Mouse (Mus musculus): ENCODE measurements around the gene Smarcc1. TPM values are rescaled to one million over a fixed set of nuclear protein-coding genes. Genes with fewer than 3 reads are reported as not detected.

The Smarcc1 gene
- total and polyA plus RNA-seq, 3 experiments: 35.5 to 488 (median 79.0) TPM

- Histone ChIP-seq H3K9me3 (replicated peaks; ENCODE audit: insufficient read depth, low read length) (no peaks in the 10 kb centered on the region), H3K79me2 (ENCODE audit: control insufficient read depth, insufficient read depth, low read length, poor library complexity) (no peaks in the 10 kb centered on the region), H3K4me1 (ENCODE audit: control insufficient read depth in 1 of 2, insufficient read depth in 2 of 2, low read length in 2 of 2) (no peaks in the 10 kb centered on the region), H3K36me3 (ENCODE audit: control insufficient read depth in 1 of 2, insufficient read depth in 2 of 2, low read length in 2 of 2) (peaks cover 0 to 28% of the 10 kb centered on the region in 2 experiments; a peak in 2 of 4 replicates), H3K27ac (ENCODE audit: control insufficient read depth, low read depth, low read length) (no peak overlapping the region), H3K4me3 (ENCODE audit: control insufficient read depth in 1 of 2, insufficient read depth in 1 of 2, low read depth in 2 of 2, low read length in 2 of 2) (no peak overlapping the region), H3K27me3 (ENCODE audit: control insufficient read depth in 1 of 2, insufficient read depth in 2 of 2, low read length in 2 of 2) (no peaks in the 10 kb centered on the region), H3K9ac (ENCODE audit: control insufficient read depth, low read depth, low read length, poor library complexity, severe bottlenecking) (no peak overlapping the region)
- TF ChIP-seq BHLHE40 (IDR thresholded peaks at IDR 0.05; ENCODE audit: borderline replicate concordance, low read depth, low read length) (no peak), NRF1 (IDR thresholded peaks at IDR 0.05; ENCODE audit: insufficient read depth, low read depth, low read length, poor library complexity, severe bottlenecking) (no peak), HCFC1 (IDR thresholded peaks at IDR 0.05; ENCODE audit: low read depth, low read length) (no peak), RCOR1 (IDR thresholded peaks at IDR 0.05; ENCODE audit: low read depth, low read length) (no peak), SMC3 (IDR thresholded peaks at IDR 0.05; ENCODE audit: low read depth, low read length) (no peak), POLR2AphosphoS5 (IDR thresholded peaks at IDR 0.05; ENCODE audit: borderline replicate concordance, low read depth, low read length) (no peak), ZC3H11A (IDR thresholded peaks at IDR 0.05; ENCODE audit: low read depth, low read length) (no peak), MEF2A (IDR thresholded peaks at IDR 0.05; ENCODE audit: extremely low read depth, insufficient replicate concordance, low read depth, low read length, poor library complexity, severe bottlenecking) (no peak), TAL1 (IDR thresholded peaks at IDR 0.05; ENCODE audit: low read length) (no peak)
- no peak for DNase-seq (ENCODE audit: low read depth, low spot score)
These were observed 111.6 kb downstream of the Smarcc1 start for GRCm38 (mm10) chr9:110229112-110229511.

GRCm38 (mm10) chr9:110229566-110230248, 112.2 kb downstream of the Smarcc1 start:
- Histone ChIP-seq H3K4me1 (ENCODE audit: control insufficient read depth in 1 of 2, insufficient read depth in 2 of 2, low read length in 2 of 2) (no peaks in the 10 kb centered on the region), H3K27ac (ENCODE audit: control insufficient read depth, low read depth, low read length) (no peak overlapping the region), H3K79me2 (ENCODE audit: control insufficient read depth, insufficient read depth, low read length, poor library complexity) (no peaks in the 10 kb centered on the region), H3K4me3 (ENCODE audit: control insufficient read depth in 1 of 2, insufficient read depth in 1 of 2, low read depth in 2 of 2, low read length in 2 of 2) (no peak overlapping the region), H3K27me3 (ENCODE audit: control insufficient read depth in 1 of 2, insufficient read depth in 2 of 2, low read length in 2 of 2) (no peaks in the 10 kb centered on the region), H3K9ac (ENCODE audit: control insufficient read depth, low read depth, low read length, poor library complexity, severe bottlenecking) (no peak overlapping the region), H3K36me3 (ENCODE audit: control insufficient read depth in 1 of 2, insufficient read depth in 2 of 2, low read length in 2 of 2) (peaks cover 0 to 32% of the 10 kb centered on the region in 2 experiments; a peak in 2 of 4 replicates), H3K9me3 (replicated peaks; ENCODE audit: insufficient read depth, low read length) (no peaks in the 10 kb centered on the region)
- DNase-seq (ENCODE audit: low read depth, low spot score): no peak
- TF ChIP-seq MYB (IDR thresholded peaks at IDR 0.05; ENCODE audit: low read depth, low read length) (no peak), MYC (IDR thresholded peaks at IDR 0.05; ENCODE audit: low read depth, low read length) (no peak), ZC3H11A (IDR thresholded peaks at IDR 0.05; ENCODE audit: low read depth, low read length) (no peak), POLR2A (IDR thresholded peaks at IDR 0.05; ENCODE audit: control insufficient read depth in 1 of 2, insufficient read depth in 1 of 2, low read depth in 1 of 2, low read length in 2 of 2, poor library complexity in 1 of 2) (no peak), ETS1 (IDR thresholded peaks at IDR 0.05; ENCODE audit: low read depth, low read length) (no peak), GATA1 (IDR thresholded peaks at IDR 0.05; ENCODE audit: low read depth, low read length) (no peak), E2F4 (IDR thresholded peaks at IDR 0.05; ENCODE audit: borderline replicate concordance, low read depth, low read length) (no peak), CTCF (IDR thresholded peaks at IDR 0.05 in 2 of 3, conservative IDR thresholded peaks at IDR 0.05 in 1 of 3; ENCODE audit: control insufficient read depth in 1 of 3, insufficient read depth in 1 of 3, low read depth in 2 of 3, low read length in 3 of 3, poor library complexity in 1 of 3, severe bottlenecking in 1 of 3) (no peak), MAFK (IDR thresholded peaks at IDR 0.05; ENCODE audit: borderline replicate concordance, low read depth, low read length) (no peak), RCOR1 (IDR thresholded peaks at IDR 0.05; ENCODE audit: low read depth, low read length) (no peak), GABPA (IDR thresholded peaks at IDR 0.05; ENCODE audit: low read depth, low read length) (no peak), MAZ (IDR thresholded peaks at IDR 0.05; ENCODE audit: low read depth, low read length) (no peak), BHLHE40 (IDR thresholded peaks at IDR 0.05; ENCODE audit: borderline replicate concordance, low read depth, low read length) (no peak), HCFC1 (IDR thresholded peaks at IDR 0.05; ENCODE audit: low read depth, low read length) (no peak), NRF1 (IDR thresholded peaks at IDR 0.05; ENCODE audit: insufficient read depth, low read depth, low read length, poor library complexity, severe bottlenecking) (no peak)
